Mouse (Mus musculus): Measurements from ENCODE around the gene Atp6v0e. TPM values are rescaled to one million over a fixed set of nuclear protein-coding genes. Genes with fewer than 3 reads are reported as not detected.

Gene Atp6v0e
- polyA plus RNA-seq (2016; fragmentation: Nextera tagmentation; extraction: Ambion mirVana) = 118 and 119 TPM in 2 replicates

DNA sequence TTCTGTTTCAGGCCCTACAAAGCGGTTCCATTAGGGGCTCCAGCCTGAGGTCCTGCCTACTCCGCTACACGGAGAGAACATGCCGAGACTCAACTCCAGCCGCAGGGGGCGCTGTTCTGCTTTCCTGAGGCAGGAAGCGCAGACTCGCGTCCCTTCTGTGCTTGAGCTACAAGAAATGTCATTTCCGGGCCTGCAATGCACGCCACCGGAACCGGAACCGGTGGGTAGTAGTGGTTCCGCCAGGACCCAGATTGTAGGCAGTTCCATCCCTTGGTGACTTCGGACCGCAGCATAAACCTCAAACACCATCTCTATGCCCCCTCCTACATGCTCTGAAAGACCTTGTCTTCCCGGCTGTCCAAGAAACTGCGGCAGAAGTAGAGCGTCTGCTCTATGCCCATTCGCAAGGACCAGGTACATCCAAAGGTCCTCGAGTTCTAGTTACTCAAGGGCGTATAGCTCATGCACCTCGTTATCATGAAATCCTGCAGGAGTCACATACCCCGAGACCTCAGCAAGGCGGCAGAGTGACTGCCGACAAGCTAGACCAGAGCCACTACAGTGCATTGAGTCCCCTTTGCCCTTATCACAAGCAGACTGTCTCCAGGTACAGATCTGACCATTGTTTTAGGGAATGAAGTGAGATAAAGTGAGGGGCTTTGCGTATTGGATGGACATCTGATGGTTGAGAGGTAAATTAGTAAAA, at the start of gene Atp6v0e:
TSS of gene Atp6v0e (plus strand) at position 254 of the 706 bp plus-strand sequence.
- Histone ChIP-seq H3K27ac (0 out of 2 replicates have a peak within 1 kb of the TSS, but pooled peaks have one; percentile 11), H3K36me3 (no peaks in the 10 kb centered on the region), H3K4me3 (peak within 1 kb of the TSS; percentile 69), H3K27me3 (no peaks in the 10 kb centered on the region), H3K9ac (peak within 1 kb of the TSS; percentile 65), H3K4me1 (peaks cover 8% of the 10 kb centered on the region; the same call in 1 of the 2 replicates), H3K9me3 (no peaks in the 10 kb centered on the region), H3K4me2 (replicated peaks) (peak within 1 kb of the TSS; percentile 89)
- peak; percentile 88 for ATAC-seq (ENCODE audit: insufficient number of reproducible peaks, insufficient read depth, low FRiP score, low TSS enrichment)
- WGBS = 3% methylated on average over 28 of the region's 28 CpGs

DNA sequence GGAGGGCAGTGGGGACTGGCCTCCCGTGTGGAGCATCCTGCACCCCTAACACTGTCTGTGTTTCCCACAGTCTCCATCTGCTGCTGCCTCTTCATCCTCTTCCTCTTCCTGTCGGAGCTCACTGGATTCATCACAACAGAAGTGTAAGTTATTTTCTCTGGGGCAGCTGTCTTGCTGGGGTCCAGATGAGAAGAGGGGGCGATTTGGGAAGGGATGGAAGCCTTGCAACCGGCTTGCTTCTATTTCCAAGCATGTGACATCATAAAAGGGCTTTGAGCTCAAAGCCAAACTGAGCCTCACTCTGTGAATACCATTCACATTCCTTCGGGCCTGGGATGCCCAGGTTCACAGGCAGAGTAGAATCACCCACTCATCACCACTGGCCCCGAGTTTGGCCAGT, 48.7 kb upstream of the Atp6v0e start:
- no peak overlapping the region for H3K4me2 ChIP-seq (replicated peaks)
- no peak overlapping the region for H3K9ac ChIP-seq
- no peak for ATAC-seq (ENCODE audit: insufficient number of reproducible peaks, insufficient read depth, low FRiP score, low TSS enrichment)
- H3K9me3 ChIP-seq = no peaks in the 10 kb centered on the region
- H3K27ac ChIP-seq = no peak overlapping the region
- peaks cover 60% of the 10 kb centered on the region for H3K36me3 ChIP-seq
- 81% methylated on average over 6 of the region's 6 CpGs for WGBS
- H3K4me1 ChIP-seq = no peaks in the 10 kb centered on the region
- H3K4me3 ChIP-seq = no peak overlapping the region
- H3K27me3 ChIP-seq = no peaks in the 10 kb centered on the region

DNA sequence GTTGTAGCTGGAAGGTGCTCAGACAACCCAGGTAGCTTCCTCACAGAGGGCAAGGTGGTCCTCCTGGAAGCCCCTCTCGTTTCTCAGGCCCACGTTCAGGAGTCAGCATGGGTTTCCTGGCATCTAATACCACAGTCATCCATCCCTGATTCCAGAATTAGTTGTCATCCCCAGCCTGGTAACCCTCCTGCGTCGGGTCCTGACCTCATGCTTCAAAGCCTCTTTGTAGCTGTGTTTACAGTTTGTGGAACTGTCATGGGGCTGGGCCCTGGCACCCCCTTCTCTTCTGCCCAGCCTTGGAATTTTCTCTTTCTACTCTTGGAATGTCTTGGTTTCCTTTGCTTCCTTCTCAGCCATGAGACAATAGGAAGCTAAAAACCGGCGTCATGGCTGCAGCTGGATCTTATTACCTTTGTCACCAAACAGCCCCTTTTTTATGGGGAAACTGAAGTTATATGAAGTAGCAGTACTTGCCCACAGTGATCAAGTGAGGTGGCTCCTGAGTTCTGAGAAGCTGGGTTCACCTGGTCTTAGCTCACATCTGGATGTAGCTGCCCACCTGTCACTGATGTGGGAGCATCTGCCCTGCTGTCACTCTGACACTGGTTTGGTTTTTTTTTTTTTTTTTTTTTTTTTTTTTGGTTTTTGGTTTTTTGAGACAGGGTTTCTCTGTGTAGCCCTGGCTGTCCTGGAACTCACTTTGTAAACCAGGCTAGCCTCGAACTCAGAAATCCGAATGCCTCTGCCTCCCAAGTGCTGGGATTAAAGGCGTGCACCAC, 48.1 kb upstream of the Atp6v0e start:
- Histone ChIP-seq H3K36me3 (peaks cover 65% of the 10 kb centered on the region), H3K9ac (no peak overlapping the region), H3K27me3 (no peaks in the 10 kb centered on the region), H3K4me3 (no peak overlapping the region), H3K27ac (no peak overlapping the region), H3K4me2 (replicated peaks) (no peak overlapping the region), H3K4me1 (no peaks in the 10 kb centered on the region), H3K9me3 (no peaks in the 10 kb centered on the region)
- ATAC-seq (ENCODE audit: insufficient number of reproducible peaks, insufficient read depth, low FRiP score, low TSS enrichment) = no peak
- 78% methylated on average over 9 of the region's 9 CpGs for WGBS

DNA sequence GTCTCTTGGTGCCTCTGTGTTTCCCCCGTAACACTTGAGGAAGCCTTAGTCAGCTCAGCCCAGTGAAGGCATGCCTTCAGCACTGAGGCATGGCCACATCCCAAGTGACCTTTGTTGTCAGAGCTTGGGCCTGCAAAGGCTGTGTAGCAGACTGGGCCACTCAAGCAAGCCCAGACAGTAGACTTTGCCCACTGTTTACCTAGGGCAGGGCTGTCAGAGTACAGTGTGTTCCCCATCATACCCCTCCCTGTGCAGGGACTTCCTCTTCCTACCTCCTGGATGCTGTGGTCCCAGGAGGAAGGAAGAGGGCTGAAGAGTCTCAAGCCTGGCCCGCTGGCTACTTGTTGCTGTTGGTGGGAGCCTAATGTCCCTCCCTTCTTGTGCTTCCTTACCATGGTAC, 46.3 kb upstream of the Atp6v0e start:
- Histone ChIP-seq H3K27ac (no peak overlapping the region), H3K4me2 (replicated peaks) (no peak overlapping the region), H3K9me3 (no peaks in the 10 kb centered on the region), H3K36me3 (peaks cover 68% of the 10 kb centered on the region), H3K4me3 (no peak overlapping the region), H3K9ac (no peak overlapping the region), H3K4me1 (no peaks in the 10 kb centered on the region), H3K27me3 (no peaks in the 10 kb centered on the region)
- 81% methylated on average over 2 of the region's 2 CpGs for WGBS
- ATAC-seq (ENCODE audit: insufficient number of reproducible peaks, insufficient read depth, low FRiP score, low TSS enrichment) = no peak

DNA sequence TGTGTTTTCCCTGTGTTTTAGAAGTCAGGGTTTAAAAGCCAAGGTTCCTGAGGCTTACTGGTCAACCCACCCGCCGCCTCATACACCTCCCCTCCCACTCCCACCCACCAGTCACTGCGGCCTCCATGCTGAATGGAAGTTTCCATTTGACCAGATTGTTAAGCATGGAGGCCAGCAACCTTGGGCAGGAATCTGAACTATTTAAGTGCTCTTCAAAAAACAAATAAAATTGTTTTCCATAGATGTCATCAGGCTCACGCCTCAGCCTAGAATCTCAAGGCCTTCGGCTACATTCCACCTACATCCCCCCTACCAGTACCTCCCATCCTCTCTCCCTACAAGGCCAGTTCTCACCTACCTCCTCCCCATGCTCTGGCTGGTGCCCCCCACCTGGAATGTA, 44.5 kb upstream of the Atp6v0e start:
- 84% methylated on average over 5 of the region's 5 CpGs for WGBS
- Histone ChIP-seq H3K27ac (no peak overlapping the region), H3K36me3 (peaks cover 75% of the 10 kb centered on the region)

DNA sequence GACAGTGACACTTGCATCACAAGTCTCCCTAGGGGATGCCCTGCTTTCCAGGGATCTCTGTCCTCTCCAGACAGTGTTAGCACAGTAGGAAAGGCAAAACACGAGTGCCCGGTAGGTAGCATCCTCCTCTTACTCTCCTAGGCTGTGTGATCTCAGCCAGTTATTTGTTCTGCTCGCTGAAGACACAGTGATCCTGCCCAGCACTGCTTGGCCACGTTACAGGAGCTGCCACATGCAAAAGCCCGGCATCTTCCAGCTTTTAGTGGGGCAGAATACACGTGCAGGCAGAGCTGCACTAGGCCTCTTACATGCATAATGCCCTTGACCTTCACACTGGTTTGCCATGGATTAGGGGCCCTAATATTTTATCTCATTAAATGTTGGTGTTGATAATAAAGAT, 43.5 kb upstream of the Atp6v0e start:
- Histone ChIP-seq H3K36me3 (peaks cover 77% of the 10 kb centered on the region), H3K4me3 (no peak overlapping the region), H3K9me3 (no peaks in the 10 kb centered on the region), H3K27ac (no peak overlapping the region), H3K4me2 (replicated peaks) (no peak overlapping the region), H3K27me3 (no peaks in the 10 kb centered on the region), H3K9ac (no peak overlapping the region), H3K4me1 (no peaks in the 10 kb centered on the region)
- ATAC-seq (ENCODE audit: insufficient number of reproducible peaks, insufficient read depth, low FRiP score, low TSS enrichment) = no peak
- WGBS = 86% methylated on average over 6 of the region's 6 CpGs

More for the DNA sequence above, 44.5 kb upstream of the Atp6v0e start:
- no peaks in the 10 kb centered on the region for H3K9me3 ChIP-seq
- no peak overlapping the region for H3K4me3 ChIP-seq
- no peak overlapping the region for H3K9ac ChIP-seq
- no peak overlapping the region for H3K4me2 ChIP-seq (replicated peaks)
- no peak for ATAC-seq (ENCODE audit: insufficient number of reproducible peaks, insufficient read depth, low FRiP score, low TSS enrichment)
- no peaks in the 10 kb centered on the region for H3K27me3 ChIP-seq
- H3K4me1 ChIP-seq = no peaks in the 10 kb centered on the region

DNA sequence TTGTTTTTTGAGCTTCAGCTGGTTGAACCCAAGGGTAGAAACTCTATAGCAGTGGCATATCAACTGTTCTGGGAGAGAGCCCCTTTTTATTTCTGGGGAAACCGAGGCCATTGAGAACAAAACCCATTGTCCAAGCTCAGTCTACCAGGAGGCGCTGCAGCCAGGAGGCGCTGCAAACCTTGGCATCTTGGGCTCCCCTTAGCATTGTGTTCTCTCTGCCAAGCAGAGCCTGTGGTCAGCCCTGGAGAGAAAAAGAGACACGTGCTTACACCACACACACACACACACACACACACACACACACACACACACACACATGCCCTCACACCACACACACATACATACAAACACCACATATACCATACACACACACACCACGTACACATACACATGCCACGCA, 42.7 kb upstream of the Atp6v0e start:
- Histone ChIP-seq H3K9me3 (no peaks in the 10 kb centered on the region), H3K4me1 (no peaks in the 10 kb centered on the region), H3K4me2 (replicated peaks) (no peak overlapping the region), H3K27me3 (no peaks in the 10 kb centered on the region), H3K9ac (no peak overlapping the region), H3K36me3 (peaks cover 80% of the 10 kb centered on the region), H3K27ac (no peak overlapping the region), H3K4me3 (no peak overlapping the region)
- 92% methylated on average over 6 of the region's 6 CpGs for WGBS
- ATAC-seq (ENCODE audit: insufficient number of reproducible peaks, insufficient read depth, low FRiP score, low TSS enrichment) = no peak

DNA sequence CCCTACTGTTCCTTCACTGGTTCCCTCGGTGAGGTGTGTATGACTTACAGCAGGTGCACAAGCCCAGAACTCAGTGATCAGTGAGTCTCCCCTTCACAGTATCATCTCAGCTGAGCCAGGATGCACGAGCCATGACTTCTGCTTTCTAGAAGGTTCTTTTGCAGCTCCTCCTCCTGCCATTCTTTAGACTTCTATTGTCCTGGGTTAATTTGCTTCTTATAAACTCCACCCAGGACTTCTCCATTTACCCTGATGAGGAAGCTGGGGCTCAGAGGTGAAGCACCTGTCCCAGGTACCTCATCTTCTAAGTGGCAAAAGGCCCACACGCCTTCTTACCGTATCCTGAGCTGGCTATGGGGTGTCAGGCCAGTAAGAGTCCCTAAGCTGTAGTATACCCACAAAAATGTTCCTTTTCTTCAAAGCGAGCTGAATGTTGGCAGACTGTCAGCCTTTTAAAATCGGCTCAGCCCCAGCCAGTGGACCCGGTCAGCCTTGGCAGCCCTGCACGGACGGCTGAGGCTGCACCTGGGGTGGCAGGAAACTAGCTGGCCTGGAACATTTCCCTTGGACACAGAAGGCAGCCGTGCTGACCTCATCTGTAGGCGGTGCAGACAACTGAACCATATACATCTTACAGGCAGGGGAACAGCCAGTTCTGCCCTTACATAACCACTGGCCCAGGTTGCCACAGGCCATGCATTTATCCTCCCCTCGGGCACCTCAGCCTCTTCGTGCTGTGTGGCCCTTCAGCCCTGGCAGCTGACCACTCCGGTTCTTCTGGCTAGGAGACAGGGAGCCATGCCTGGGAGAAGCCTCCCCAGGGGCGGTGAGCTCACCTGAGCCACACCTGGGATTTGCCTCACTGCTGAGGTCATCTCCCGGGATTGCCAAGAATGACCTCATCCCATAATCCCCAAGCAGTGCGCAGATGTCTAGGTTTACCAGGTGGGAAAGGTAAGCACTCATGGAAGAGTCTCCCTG, 42.0 kb upstream of the Atp6v0e start:
- Histone ChIP-seq H3K4me1 (no peaks in the 10 kb centered on the region), H3K4me2 (replicated peaks) (no peak overlapping the region), H3K9me3 (no peaks in the 10 kb centered on the region), H3K36me3 (peaks cover 81% of the 10 kb centered on the region), H3K27ac (no peak overlapping the region), H3K27me3 (no peaks in the 10 kb centered on the region), H3K4me3 (no peak overlapping the region), H3K9ac (no peak overlapping the region)
- WGBS = 88% methylated on average over 17 of the region's 17 CpGs
- no peak for ATAC-seq (ENCODE audit: insufficient number of reproducible peaks, insufficient read depth, low FRiP score, low TSS enrichment)

DNA sequence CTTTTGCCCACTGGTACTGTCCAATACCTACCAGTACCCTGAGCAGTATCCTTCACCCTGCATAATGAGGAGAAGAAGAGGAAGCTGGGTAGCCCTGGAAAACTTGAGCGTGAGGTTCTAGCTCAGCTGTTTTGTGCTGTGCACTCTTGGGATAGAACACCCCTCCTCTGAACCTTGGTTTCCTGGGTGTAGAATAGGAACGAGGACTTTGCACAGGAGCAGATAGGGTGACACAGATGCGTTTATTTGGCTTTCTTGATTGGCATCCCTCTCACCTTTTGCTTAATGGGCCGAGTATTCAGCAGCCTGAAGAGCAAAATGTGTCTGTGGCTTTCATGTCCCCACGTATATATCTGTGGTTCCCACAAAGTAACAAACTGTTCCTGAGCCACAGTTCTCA, 41.1 kb upstream of the Atp6v0e start:
- WGBS = 87% methylated on average over 5 of the region's 5 CpGs
- Histone ChIP-seq H3K4me3 (no peak overlapping the region), H3K9me3 (no peaks in the 10 kb centered on the region), H3K36me3 (peaks cover 80% of the 10 kb centered on the region), H3K27ac (no peak overlapping the region), H3K9ac (no peak overlapping the region), H3K4me2 (replicated peaks) (no peak overlapping the region), H3K4me1 (no peaks in the 10 kb centered on the region), H3K27me3 (no peaks in the 10 kb centered on the region)
- ATAC-seq (ENCODE audit: insufficient number of reproducible peaks, insufficient read depth, low FRiP score, low TSS enrichment) = no peak

DNA sequence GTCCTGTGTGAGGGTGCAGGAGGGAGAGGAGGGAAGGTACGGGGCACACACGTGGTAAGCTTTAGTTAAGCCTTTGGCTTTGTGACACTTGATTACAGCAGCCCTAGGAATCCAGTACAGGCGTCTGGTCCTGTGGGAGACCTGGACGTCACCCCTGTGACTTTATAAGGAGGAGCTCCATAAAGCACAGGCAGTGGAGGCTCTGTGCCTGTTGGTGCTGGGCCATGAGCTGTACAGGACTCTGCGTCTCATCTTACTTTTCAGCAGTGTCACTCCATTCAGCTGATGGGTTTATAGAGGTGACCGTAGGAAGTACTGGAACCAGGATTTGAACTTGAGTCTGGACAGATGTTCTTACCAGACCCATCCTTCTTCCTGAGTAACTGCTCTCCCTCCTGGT, 39.0 kb upstream of the Atp6v0e start:
- Histone ChIP-seq H3K9me3 (no peaks in the 10 kb centered on the region), H3K4me1 (no peaks in the 10 kb centered on the region), H3K27me3 (no peaks in the 10 kb centered on the region), H3K27ac (no peak overlapping the region), H3K9ac (no peak overlapping the region), H3K36me3 (peaks cover 78% of the 10 kb centered on the region), H3K4me2 (replicated peaks) (no peak overlapping the region), H3K4me3 (no peak overlapping the region)
- WGBS = 90% methylated on average over 6 of the region's 6 CpGs
- no peak for ATAC-seq (ENCODE audit: insufficient number of reproducible peaks, insufficient read depth, low FRiP score, low TSS enrichment)

DNA sequence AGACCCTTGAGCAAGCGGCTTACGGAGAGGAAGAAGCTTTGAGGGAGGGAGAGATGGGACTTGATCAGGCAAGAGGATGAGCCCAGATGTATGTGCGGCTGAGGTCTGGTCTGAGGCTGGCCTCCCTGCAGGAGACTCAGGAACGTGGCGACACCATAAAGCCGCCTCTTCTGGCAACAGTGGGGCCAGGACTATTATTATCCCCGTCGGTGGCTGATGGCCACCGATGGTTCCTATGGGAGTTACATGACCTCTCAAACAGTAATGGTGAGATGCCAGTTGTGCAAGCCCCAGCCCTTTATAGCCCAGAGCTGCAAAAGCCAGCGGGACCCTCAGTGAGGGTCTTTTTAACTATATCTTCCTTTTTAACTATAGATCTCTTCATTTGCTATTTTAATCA, 38.0 kb upstream of the Atp6v0e start:
- no peak overlapping the region for H3K27ac ChIP-seq
- H3K27me3 ChIP-seq = no peaks in the 10 kb centered on the region
- peaks cover 81% of the 10 kb centered on the region for H3K36me3 ChIP-seq
- no peak for ATAC-seq (ENCODE audit: insufficient number of reproducible peaks, insufficient read depth, low FRiP score, low TSS enrichment)
- no peak overlapping the region for H3K9ac ChIP-seq
- WGBS = 96% methylated on average over 10 of the region's 10 CpGs
- no peaks in the 10 kb centered on the region for H3K4me1 ChIP-seq
- H3K4me3 ChIP-seq = no peak overlapping the region
- H3K9me3 ChIP-seq = no peaks in the 10 kb centered on the region
- no peak overlapping the region for H3K4me2 ChIP-seq (replicated peaks)
